Mouse (Mus musculus) intestine, embryonic 14.5 days (tissue): Measurements from ENCODE around the gene Foxred1. TPM values are rescaled to one million over a fixed set of nuclear protein-coding genes. Genes with fewer than 3 reads are reported as not detected.

Experiments
- polyA plus RNA-seq: library from polyadenylated mRNA; unstranded; fragments of >200 nt; fragmentation: Nextera tagmentation; extraction: Ambion mirVana; gene quantifications from 2 replicates; pipeline ENCODE4 v1.2.1, GENCODE M21; 2014

Gene Foxred1
- polyA plus RNA-seq, 1 experiment from 2014 or later: 39.9 TPM

Other genes starting within 250 kb of the Foxred1 start
- 28.9 and 34.1 TPM in 2 replicates for gene St3gal4, start 91.8 kb downstream of the Foxred1 start, polyA plus RNA-seq
- gene Dcps, start 35.0 kb downstream of the Foxred1 start, polyA plus RNA-seq: 85.7 and 94.1 TPM in 2 replicates
- gene Srpr, start 10.9 kb downstream of the Foxred1 start, polyA plus RNA-seq: 132 TPM in 2 replicates
- gene Tirap, start 10.8 kb downstream of the Foxred1 start, polyA plus RNA-seq: 13.8 and 14.1 TPM in 2 replicates
- gene Fam118b, start 56.8 kb upstream of the Foxred1 start, polyA plus RNA-seq: 43.1 and 43.2 TPM in 2 replicates
- 29.1 and 37.1 TPM in 2 replicates for gene Rpusd4, start 56.8 kb upstream of the Foxred1 start, polyA plus RNA-seq
- 9.3 and 11.5 TPM in 2 replicates for gene Cdon, start 210.1 kb upstream of the Foxred1 start, polyA plus RNA-seq